Mouse (Mus musculus) limb, embryonic 14.5 days (tissue): Measurements from ENCODE around the gene Hyal1. TPM values are rescaled to one million over a fixed set of nuclear protein-coding genes. Genes with fewer than 3 reads are reported as not detected.

Experiments used
- ATAC-seq: fragments of 200-750 bp; cut with Nextera tagmentation; 2 replicates; pipeline ENCODE4 v1.8.0; 2017; ENCODE audit warnings: low read depth, moderate number of reproducible peaks, moderate TSS enrichment; ENCODE audit not compliant: low FRiP score
- DNase-seq: peaks from one replicate; pipeline ENCODE4 v3.0.0-alpha.2; 2015; ENCODE audit warnings: low spot score
- H3K27ac ChIP-seq: fragments of 300-500 bp; sonication (generic); replicated peaks from 2 replicates; pipeline ENCODE4 v1.5.1; 2014; ENCODE audit warnings: low read depth, mild to moderate bottlenecking, low read length, moderate library complexity, mixed read lengths
- H3K27me3 ChIP-seq: fragments of 300-500 bp; sonication (generic); 2 replicates; pipeline ENCODE4 v1.6.1; 2014; ENCODE audit warnings: low read length, mixed read lengths; ENCODE audit not compliant: control insufficient read depth, insufficient read depth
- H3K36me3 ChIP-seq: fragments of 300-500 bp; sonication (generic); 2 replicates; pipeline ENCODE4 v1.6.1; 2014; ENCODE audit warnings: mild to moderate bottlenecking, low read length, moderate library complexity, mixed read lengths; ENCODE audit not compliant: control insufficient read depth, insufficient read depth
- H3K4me1 ChIP-seq: fragments of 300-500 bp; sonication (generic); 2 replicates; pipeline ENCODE4 v1.6.1; 2014; ENCODE audit warnings: antibody characterized with exemption, low read length, mixed read lengths; ENCODE audit not compliant: control insufficient read depth, insufficient read depth
- H3K4me2 ChIP-seq: fragments of 300-500 bp; sonication (generic); replicated peaks from 2 replicates; pipeline ENCODE4 v1.6.1; 2014; ENCODE audit warnings: low read depth, mild to moderate bottlenecking, low read length, moderate library complexity; ENCODE audit not compliant: severe bottlenecking
- H3K4me3 ChIP-seq: fragments of 300-500 bp; sonication (generic); replicated peaks from 2 replicates; pipeline ENCODE4 v1.5.1; 2014; ENCODE audit warnings: low read length
- H3K9ac ChIP-seq: fragments of 300-500 bp; sonication (generic); 2 replicates; pipeline ENCODE4 v1.6.1; 2014; ENCODE audit warnings: mild to moderate bottlenecking, low read depth, low read length, moderate library complexity; ENCODE audit not compliant: severe bottlenecking
- H3K9me3 ChIP-seq: fragments of 300-500 bp; sonication (generic); 2 replicates; pipeline ENCODE4 v1.6.1; 2016; ENCODE audit warnings: low read length; ENCODE audit not compliant: control insufficient read depth
- POLR2A ChIP-seq: fragments of 200-500 bp; IDR thresholded peaks from 2 replicates; pipeline ENCODE4 v1.8.0; 2012; ENCODE audit warnings: inconsistent platforms, mild to moderate bottlenecking, moderate library complexity, borderline replicate concordance; ENCODE audit not compliant: insufficient read depth, insufficient read length; ENCODE audit errors: extremely low read depth
- WGBS: fragments of 180-500 bp; shearing (Covaris S2); extraction: QIAGEN DNeasy Blood & Tissue Kit; methylation state at CpG from one replicate; pipeline ENCODE4 v1.1.7; 2014; 5-methylcytosine and 5-hydroxymethylcytosine counted together
- polyA plus RNA-seq, 2 experiments: library from polyadenylated mRNA; depleted of rRNA in 1 of 2; stranded (reverse) in 1 of 2; unstranded in 1 of 2; fragments of >200 nt; fragmentation: Nextera tagmentation in 1 of 2; extraction: Ambion mirVana in 1 of 2; gene quantifications; 2 replicates each; pipeline versions ENCODE4 v1.2.1 to v1.2.3; 2012 to 2014

Hyal1 gene
- polyA plus RNA-seq, 2 experiments: 6.9 to 11.1 TPM

GRCm38 (mm10) chr9:107594281-107595062 is 17.7 kb downstream of the Hyal1 start:
- H3K4me1 ChIP-seq: no peaks in the 10 kb centered on the region
- no peaks in the 10 kb centered on the region for H3K9me3 ChIP-seq
- H3K4me3 ChIP-seq: no peak overlapping the region
- DNase-seq: no peak
- peaks cover 51% of the 10 kb centered on the region for H3K36me3 ChIP-seq
- no peak overlapping the region for H3K27ac ChIP-seq
- no peak overlapping the region for H3K9ac ChIP-seq
- H3K4me2 ChIP-seq: no peak overlapping the region
- no peaks in the 10 kb centered on the region for H3K27me3 ChIP-seq
- TF ChIP-seq POLR2A: no peak
- no peak for ATAC-seq
- WGBS: 75% methylated on average over 8 of the region's 8 CpGs

DNA sequence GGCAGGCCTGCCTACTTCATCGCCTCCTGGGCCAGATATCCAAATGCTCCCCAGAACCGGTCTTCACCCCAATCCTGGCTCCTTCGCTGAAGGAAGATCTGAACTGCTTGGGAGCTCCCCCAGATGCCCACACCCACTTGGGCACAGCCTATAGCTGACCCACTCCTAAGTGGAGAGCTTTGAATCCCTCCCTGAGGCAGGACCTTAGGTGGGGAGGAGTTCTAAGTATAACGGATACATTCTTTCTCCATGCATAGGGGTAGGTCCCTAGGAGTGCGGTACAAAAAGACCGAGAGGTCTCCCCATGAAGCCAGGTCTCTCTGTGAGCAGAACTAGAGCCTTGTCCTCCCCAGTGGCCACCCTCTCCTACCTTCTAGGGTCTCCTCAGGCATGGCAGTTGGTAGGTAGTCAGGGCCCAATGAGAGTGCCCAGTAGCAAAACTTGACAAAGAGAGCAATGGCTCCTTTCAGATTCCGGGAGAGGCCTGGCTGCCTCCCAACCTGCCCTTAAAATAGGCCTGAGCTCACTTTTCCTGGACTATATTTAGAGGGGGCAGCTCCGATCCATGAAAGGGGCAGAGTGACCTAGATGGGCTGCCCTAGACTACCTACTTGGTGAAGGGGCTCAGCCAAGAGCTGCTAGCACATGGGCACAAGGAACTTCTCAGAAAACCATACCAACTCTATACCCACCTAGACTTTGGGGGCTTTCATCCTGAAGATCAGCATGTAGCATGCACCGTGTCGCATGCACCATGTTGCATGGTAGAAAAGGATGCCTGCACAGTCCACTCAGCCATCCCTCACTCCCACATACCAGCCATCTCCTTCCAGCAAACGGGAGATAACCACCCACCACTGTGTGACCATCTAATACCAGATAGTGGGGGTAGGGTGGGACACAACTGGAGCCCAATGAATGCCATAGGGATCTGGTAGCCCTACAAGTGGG is 20.2 kb downstream of the Hyal1 start:
- DNase-seq (no peak), ATAC-seq (no peak)
- Histone ChIP-seq H3K9me3 (no peaks in the 10 kb centered on the region), H3K4me1 (no peaks in the 10 kb centered on the region), H3K27ac (no peak overlapping the region), H3K9ac (no peak overlapping the region), H3K36me3 (peaks cover 32% of the 10 kb centered on the region), H3K4me2 (no peak overlapping the region), H3K4me3 (no peak overlapping the region), H3K27me3 (no peaks in the 10 kb centered on the region)
- 89% methylated on average over 11 of the region's 11 CpGs for WGBS
- TF ChIP-seq POLR2A: no peak

DNA sequence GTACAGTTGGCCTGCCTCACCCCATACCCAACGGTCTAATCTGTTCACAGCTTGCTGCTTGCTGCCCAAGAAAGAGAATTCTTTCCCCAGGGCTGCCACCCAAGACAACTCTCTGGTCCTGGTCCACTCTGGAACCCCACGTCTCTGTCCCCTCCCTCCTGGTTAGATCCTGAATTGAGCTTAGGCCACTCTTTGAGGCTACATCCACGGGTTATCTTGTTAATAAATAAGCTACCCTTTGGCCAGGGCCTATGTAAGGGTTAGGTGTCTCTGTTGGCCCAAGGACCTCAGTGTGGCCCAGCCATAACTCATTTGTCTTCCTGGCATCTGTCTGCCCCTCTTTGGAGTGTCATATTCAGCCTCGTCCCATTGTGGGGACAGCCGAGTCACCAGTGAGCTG is 21.7 kb downstream of the Hyal1 start:
- ATAC-seq: no peak
- no peak for DNase-seq
- H3K27me3 ChIP-seq: no peaks in the 10 kb centered on the region
- H3K36me3 ChIP-seq: peaks cover 18% of the 10 kb centered on the region
- 83% methylated on average over 5 of the region's 5 CpGs for WGBS
- no peak overlapping the region for H3K4me3 ChIP-seq
- H3K4me2 ChIP-seq: no peak overlapping the region
- no peaks in the 10 kb centered on the region for H3K9me3 ChIP-seq
- H3K9ac ChIP-seq: no peak overlapping the region
- H3K27ac ChIP-seq: no peak overlapping the region
- no peak for TF ChIP-seq POLR2A
- H3K4me1 ChIP-seq: peaks cover 6% of the 10 kb centered on the region; the same call in 1 of the 2 replicates

- Histone ChIP-seq H3K4me3 (no peak overlapping the region), H3K9me3 (no peaks in the 10 kb centered on the region), H3K27me3 (no peaks in the 10 kb centered on the region), H3K9ac (no peak overlapping the region), H3K4me2 (no peak overlapping the region), H3K36me3 (peaks cover 7% of the 10 kb centered on the region), H3K4me1 (peaks cover 10% of the 10 kb centered on the region), H3K27ac (no peak overlapping the region)
- no peak for DNase-seq
- 90% methylated on average over 9 of the region's 9 CpGs for WGBS
- ATAC-seq: no peak
- TF ChIP-seq POLR2A: no peak
Measured at GRCm38 (mm10) chr9:107599433-107599832, 22.7 kb downstream of the Hyal1 start.

GRCm38 (mm10) chr9:107599842-107600241 is 23.1 kb downstream of the Hyal1 start:
- H3K9ac ChIP-seq: no peak overlapping the region
- H3K4me3 ChIP-seq: no peak overlapping the region
- H3K27me3 ChIP-seq: no peaks in the 10 kb centered on the region
- no peak for ATAC-seq
- 59% methylated on average over 14 of the region's 14 CpGs for WGBS
- no peak for TF ChIP-seq POLR2A
- no peak for DNase-seq
- H3K27ac ChIP-seq: no peak overlapping the region
- no peaks in the 10 kb centered on the region for H3K9me3 ChIP-seq
- peaks cover 3% of the 10 kb centered on the region; the same call in 1 of the 2 replicates for H3K36me3 ChIP-seq
- no peak overlapping the region for H3K4me2 ChIP-seq
- H3K4me1 ChIP-seq: peaks cover 14% of the 10 kb centered on the region
